Mouse (Mus musculus) frontal cortex, postnatal 36 days (tissue): ENCODE measurements around the gene Gm45713.
"Not testable (repeated sequence)": the region's sequence is repeated elsewhere in the genome, so short reads cannot be mapped to it uniquely, and the experiment has no call there.

Experiments
- DNase-seq, 2 experiments: peaks; one replicate each; pipeline ENCODE4 v3.0.0; 2022; ENCODE audit warnings: low spot score in 2 of 2

Gm45713 gene

GRCm38 (mm10) chr7:45135993-45136567, at the start of gene Gm45713, which contains the start of gene Flt3l:
Gene Gm45713, minus strand, starts transcription at chr7:45136231.
Gene Flt3l, minus strand, starts transcription at chr7:45136432.
- DNase-seq: peak; percentile 86 to 91

- DNase-seq: no peak
These were observed 47.6 kb upstream of the Gm45713 start for GRCm38 (mm10) chr7:45183672-45184071.

DNA sequence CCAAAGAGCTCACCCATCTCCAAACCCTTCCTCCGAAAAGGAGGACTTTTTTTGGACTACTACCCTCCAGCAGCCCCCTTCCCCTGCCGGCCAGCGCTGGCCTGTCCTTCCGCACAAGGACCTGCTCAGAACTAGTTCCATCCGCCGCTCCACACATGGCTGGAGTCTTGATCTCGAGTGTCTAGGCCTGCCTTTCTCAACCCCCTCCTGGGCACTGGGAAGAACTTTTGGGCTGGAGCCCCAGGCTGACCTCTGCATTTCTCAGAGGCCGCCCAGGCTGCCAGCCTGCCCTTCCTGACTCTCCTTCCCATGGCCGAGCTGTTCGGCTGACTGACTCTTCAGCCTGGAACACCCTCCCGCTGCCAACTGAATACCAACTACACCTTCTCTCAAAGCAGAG, 46.6 kb upstream of the Gm45713 start:
- no peak for DNase-seq

GRCm38 (mm10) chr7:45182199-45182601, 46.2 kb upstream of the Gm45713 start:
- DNase-seq: peak; percentile 86 to 88

DNA sequence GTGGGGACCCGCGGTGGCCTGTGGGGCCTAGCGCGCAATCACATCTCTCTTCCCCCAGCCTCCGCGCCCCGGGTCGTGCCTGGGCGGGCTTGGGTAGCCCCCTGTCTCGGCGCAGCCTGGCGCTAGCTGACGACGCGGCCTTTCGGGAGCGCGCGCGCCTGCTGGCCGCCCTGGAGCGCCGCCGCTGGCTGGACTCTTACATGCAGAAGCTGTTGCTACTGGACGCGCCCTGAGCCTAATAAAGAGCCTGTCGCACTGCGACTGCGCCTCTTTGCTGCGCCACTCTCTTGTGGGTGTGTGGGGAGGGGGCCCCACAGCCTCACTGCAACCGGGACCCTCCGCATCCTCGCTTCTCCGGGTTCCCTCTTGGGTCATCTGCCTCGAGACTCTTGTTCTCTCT, 45.5 kb upstream of the Gm45713 start:
- no peak for DNase-seq

DNA sequence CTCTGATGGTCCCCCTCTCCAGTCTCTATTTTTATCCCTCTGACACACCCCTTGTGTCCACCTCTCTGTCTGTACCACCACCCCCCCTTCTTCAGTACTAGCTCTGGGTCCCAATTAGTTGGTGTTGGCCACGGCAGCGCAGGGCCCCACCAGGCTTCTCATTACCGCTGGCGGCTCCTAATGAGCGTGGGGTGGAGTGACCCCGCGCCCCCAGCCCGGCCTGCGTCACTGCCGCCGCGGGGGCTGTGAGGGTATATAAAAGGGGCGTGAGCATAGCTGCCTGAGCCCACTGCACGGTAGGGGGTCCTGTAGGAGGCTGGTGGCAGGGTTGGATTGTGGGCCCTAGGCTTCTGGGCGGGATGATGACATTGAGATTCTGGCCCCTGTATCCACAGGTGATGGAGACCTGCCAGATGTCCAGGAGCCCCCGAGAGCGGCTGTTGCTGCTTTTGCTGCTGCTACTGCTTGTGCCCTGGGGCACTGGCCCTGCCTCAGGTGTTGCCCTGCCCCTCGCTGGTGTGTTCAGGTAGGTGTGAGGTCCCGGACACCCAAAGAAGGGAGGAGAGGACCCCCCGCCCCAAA, 45.0 kb upstream of the Gm45713 start, which contains the start of gene Pth2:
TSS of gene Pth2 (plus strand) at position 100 of the 582 bp plus-strand sequence.
- DNase-seq: no peak

DNA sequence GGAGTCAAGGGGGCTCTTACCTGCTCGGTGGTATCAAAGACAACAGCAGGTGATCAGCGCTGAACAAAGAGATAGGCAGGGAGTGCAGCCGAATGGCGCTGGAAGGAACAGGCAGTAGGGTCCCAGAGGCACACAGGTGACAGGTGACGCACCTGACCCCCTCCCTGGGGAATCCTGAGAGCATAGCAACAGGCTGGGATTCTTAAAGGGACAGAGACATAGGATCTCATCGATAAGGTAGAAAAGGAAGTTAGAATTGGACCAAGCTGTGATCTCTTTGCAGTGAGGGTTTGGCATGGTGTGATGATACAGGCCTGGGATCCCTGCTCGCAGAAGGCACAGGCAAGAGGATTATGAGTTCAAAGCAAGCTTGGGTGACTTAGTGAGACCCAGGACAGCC, 43.4 kb upstream of the Gm45713 start, which contains the start of gene Gfy:
TSS of gene Gfy (minus strand) at position 101 of the 400 bp plus-strand sequence.
- DNase-seq: no peak

- no peak for DNase-seq
These were observed 42.5 kb upstream of the Gm45713 start for GRCm38 (mm10) chr7:45178550-45178949.

DNA sequence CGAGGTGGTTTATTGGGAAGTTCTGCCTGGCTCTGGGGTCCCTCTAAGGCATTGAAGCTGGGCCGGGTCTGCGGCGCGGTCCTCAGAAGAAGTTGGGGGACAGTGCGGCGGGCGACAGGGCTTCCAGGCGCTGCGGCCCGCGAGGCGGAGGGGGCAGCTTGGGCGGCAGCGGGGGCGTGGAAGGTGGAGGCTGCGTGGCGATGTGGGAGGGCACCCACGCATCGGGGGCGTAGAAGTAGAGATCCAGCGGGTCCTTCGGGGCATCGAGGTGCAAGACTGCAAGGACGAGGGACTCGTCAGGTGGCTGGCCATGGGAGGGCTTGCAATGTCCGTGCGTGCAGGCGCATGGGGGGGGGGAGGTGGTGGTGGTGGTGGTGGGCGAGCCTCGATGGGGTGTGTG, 40.3 kb upstream of the Gm45713 start:
- DNase-seq: no peak

DNA sequence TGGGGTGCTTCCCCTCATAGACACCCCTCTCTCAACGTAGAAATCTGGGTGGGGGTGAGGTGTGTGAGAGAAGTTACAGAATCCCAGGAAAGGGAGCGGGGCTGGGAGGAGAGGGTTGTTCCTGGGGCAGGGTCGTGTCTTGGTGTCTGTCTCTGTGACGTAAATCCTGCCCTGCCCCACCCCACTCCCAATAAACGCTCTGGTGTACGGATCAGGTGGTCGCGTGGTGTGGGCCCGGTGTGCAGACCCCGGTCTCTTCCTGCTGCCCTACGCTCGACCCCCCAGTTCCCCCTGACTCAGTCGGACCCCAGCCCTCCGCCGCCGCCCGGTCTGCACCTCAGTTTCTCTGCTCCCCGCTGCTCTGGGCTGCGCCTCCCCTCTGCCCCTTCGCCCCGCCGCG, 39.9 kb upstream of the Gm45713 start:
- DNase-seq: no peak

DNA sequence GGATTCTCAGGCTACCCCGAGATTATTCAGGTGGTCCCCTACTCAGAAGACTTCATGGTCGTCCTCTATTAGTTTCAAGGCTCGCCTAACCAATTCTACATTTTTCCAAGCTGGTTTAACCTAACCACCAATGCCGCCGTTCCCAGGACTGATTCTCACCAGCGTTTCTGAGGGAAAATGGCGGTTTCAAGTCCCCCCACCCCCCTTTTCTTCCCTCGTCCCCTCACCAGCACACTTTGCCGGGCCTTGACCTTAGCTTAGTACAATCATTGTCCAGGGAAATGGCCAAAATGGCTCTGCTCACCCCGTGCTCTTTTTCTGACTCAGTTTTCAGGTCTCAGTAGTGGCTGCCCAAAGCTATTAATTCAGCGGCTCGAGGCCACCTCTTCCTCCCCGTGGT, 39.4 kb upstream of the Gm45713 start:
- no peak for DNase-seq

- no peak for DNase-seq
These were observed 38.7 kb upstream of the Gm45713 start for GRCm38 (mm10) chr7:45174567-45175280.

DNA sequence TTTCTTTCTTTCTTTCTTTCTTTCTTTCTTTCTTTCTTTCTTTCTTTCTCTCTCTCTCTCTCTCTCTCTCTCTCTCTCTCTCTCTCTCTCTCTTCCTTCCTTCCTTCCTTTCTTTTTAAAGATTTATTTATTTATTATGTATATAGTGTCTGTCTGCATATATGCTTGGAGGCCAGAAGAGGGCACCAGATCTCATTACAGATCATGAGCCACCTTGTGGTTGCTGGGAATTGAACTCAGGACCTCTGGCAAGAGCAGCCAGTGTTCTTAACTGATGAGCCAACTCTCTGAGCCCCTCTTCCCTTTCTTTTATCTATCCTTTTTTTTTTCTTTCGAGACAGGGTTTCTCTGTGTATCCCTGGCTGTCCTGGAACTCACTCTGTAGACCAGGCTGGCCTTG, 37.7 kb upstream of the Gm45713 start:
- not testable (repeated sequence) for DNase-seq

GRCm38 (mm10) chr7:45172974-45173373, 36.9 kb upstream of the Gm45713 start:
- DNase-seq: no peak

DNA sequence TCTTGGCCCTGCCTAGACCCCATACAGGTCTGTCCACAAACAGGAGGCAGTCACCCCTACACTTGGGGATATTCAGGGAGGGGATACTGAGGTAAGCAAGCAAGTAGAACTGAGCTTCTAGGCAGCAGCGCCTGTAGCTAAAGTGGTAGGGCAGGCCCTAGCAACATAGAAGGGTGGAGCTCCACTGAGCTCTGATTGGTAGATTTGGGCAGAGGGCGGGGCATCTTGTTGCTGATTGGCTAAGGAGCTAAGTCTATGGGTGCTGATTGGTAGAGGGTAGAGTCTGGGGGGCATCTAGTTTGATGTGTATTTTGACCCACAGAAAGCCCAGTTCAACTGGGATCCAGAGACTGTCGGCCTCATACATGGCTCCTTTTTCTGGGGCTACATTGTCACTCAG, 33.5 kb upstream of the Gm45713 start:
- peak in 1 of 2 experiments; percentile 80 for DNase-seq

DNA sequence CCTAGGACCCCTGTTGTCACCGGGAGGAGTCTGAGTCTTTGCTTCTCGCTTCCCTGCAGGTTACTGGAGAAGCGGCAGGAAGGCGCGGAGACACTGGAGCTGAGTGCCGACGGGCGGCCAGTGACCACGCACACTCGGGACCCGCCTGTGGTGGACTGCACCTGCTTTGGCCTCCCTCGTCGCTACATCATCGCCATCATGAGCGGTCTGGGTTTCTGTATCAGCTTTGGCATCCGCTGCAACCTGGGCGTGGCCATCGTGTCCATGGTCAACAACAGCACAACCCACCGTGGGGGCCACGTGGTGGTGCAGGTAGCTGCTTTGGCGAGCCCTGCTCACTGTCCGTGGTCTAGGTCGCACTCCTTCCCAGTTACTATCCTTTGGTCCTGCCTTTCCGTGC, 32.6 kb upstream of the Gm45713 start:
- DNase-seq: no peak

DNA sequence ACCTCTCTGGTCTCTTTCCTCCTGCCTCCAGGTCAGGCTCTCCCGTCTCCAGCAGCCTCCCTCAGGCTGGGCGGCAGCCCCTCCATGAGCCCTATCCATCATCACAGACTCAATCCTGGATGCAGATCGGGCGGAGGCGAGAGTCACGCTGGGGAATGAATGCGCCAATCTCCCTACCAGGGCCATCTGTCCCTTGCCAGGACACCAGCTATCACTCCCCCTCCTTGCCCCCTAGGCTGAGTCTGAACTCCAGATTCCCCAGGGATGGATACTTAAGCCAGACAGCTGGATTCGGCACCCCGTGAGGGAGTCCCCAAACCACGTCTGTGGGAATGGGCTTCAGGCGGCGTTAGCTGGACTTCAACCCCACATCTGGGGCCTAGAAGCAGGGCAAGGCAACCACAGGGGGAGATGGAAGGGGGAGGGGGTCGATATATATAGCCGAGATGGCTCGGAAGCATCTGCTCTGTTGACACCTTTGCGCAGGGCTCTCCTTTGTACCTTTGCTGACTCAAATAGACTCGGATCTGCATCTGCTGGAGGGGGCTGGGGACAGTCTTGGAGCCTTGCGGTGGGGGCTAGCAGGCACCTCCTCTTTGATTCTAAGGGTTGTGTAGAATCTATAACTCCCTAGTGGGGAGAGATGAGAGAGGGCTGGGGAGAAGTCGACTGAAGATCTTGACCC, 31.9 kb upstream of the Gm45713 start:
- DNase-seq: peak in 1 of 2 experiments; percentile 72

GRCm38 (mm10) chr7:45166950-45167401, 30.9 kb upstream of the Gm45713 start:
- no peak for DNase-seq

DNA sequence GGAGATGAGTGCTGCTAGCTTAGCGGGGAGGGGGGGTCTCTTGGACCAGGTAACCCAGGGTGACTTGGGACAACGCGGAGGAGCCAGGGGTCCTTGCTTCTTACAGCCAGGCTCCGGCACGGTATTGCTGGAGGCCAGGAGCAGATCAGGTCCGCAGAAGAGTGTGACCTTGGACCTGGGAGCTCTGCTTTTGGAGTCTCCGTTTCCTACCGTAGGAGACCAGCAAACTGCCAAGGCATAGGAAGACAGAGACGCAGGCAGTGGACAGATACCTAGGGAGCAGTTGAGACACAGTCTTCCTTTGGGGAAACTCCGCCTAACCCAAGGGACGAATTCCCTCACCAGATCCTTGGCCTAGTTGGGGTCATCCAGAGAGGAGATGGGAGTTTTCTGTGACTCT, 29.7 kb upstream of the Gm45713 start:
- no peak for DNase-seq

DNA sequence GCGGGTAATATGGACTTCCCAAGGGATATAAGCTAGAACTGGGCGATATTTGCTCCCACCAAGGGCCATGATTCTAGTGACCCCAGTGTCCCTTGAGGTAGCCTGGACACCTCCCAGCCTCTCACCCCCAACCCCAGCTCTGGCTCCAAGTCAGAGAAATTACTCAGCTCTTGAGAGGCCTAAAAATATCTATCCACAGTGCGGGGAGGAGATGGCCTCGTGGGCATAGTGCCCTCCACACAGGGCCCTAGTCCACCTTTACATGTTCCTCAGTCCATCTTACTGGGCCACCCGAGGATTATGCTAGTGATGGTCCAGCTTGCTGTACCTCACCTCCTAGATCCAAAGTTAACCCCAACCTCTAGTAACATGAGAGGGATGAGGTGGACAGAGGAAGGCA, 28.8 kb upstream of the Gm45713 start:
- DNase-seq: no peak

GRCm38 (mm10) chr7:45163735-45164490, 27.9 kb upstream of the Gm45713 start, which contains the start of gene Slc17a7:
Gene Slc17a7, plus strand, starts transcription at chr7:45163949.
- DNase-seq: no peak
